ENCODE assay signal across 7 mouse cellular contexts in genomic region chr17:48001157-48001556, GRCm38 (mm10). TPM values are rescaled to one million over a fixed set of nuclear protein-coding genes. Genes with fewer than 3 reads are reported as not detected.
DNase-seq lines count a peak whose midpoint lies in the region; ATAC-seq and TF ChIP-seq lines count a peak whose summit lies in the region.

No protein-coding gene starts in this region.

- H3K36me3 ChIP-seq in embryonic facial prominence, embryonic 11.5 days (replicated peaks; ENCODE audit: control insufficient read depth, insufficient read depth, low read depth, low read length), result no peaks in the 10 kb centered on the region
- H3K36me3 ChIP-seq in forebrain, embryonic 16.5 days (ENCODE audit: control insufficient read depth, insufficient read depth), result no peaks in the 10 kb centered on the region
- H3K36me3 ChIP-seq in kidney, adult 2 months (ENCODE audit: control insufficient read depth, insufficient read depth, low read length), result no peaks in the 10 kb centered on the region
- H3K36me3 ChIP-seq in midbrain, embryonic 14.5 days (ENCODE audit: control insufficient read depth, insufficient read depth, low read length), result no peaks in the 10 kb centered on the region

- no peak for DNase-seq in embryonic facial prominence, embryonic 11.5 days (ENCODE audit: low spot score)
- DNase-seq in kidney, adult 2 months, result peak; percentile 15
- DNase-seq in midbrain, embryonic 14.5 days, result no peak
- DNase-seq in gastrocnemius, postnatal 36 days, result no peak
- DNase-seq in ovary, postnatal 10 days (ENCODE audit: low spot score), result no peak

- no peak for ATAC-seq in embryonic facial prominence, embryonic 11.5 days (replicated peaks; ENCODE audit: insufficient number of reproducible peaks, low FRiP score, low TSS enrichment, low read depth)
- ATAC-seq in forebrain, embryonic 16.5 days, result no peak; the same call in 1 of the 2 replicates
- no peak for ATAC-seq in midbrain, embryonic 14.5 days (ENCODE audit: low FRiP score, low TSS enrichment)
- no peak for ATAC-seq in megakaryocyte-erythroid progenitor cell, adult 5-6 weeks (replicated peaks; ENCODE audit: low FRiP score, low TSS enrichment, poor library complexity, severe bottlenecking)

- no peak for TF ChIP-seq POLR2A in kidney, adult 2 months (IDR thresholded peaks at IDR 0.05; ENCODE audit: low read depth, low read length)

- H3K27me3 ChIP-seq in embryonic facial prominence, embryonic 11.5 days (ENCODE audit: control insufficient read depth, insufficient read depth, low read length), result no peaks in the 10 kb centered on the region
- no peaks in the 10 kb centered on the region for H3K27me3 ChIP-seq in forebrain, embryonic 16.5 days (replicated peaks; ENCODE audit: control insufficient read depth, insufficient read depth, low read length)
- no peaks in the 10 kb centered on the region for H3K27me3 ChIP-seq in kidney, adult 2 months (replicated peaks; ENCODE audit: control insufficient read depth, insufficient read depth, low read length)
- no peaks in the 10 kb centered on the region for H3K27me3 ChIP-seq in midbrain, embryonic 14.5 days (ENCODE audit: control insufficient read depth, insufficient read depth, low read length)

- H3K27ac ChIP-seq in embryonic facial prominence, embryonic 11.5 days (replicated peaks; ENCODE audit: low read depth, low read length), result peak overlapping the region; percentile 66
- H3K27ac ChIP-seq in forebrain, embryonic 16.5 days (ENCODE audit: low read length), result no peak overlapping the region; the same call in 1 of the 2 replicates
- no peak overlapping the region for H3K27ac ChIP-seq in kidney, adult 2 months (ENCODE audit: insufficient read depth, low read depth, low read length)
- no peak overlapping the region for H3K27ac ChIP-seq in midbrain, embryonic 14.5 days (replicated peaks; ENCODE audit: low read depth, low read length)

- H3K4me1 ChIP-seq in embryonic facial prominence, embryonic 11.5 days (ENCODE audit: control insufficient read depth, insufficient read depth, low read length), result peaks cover 10% of the 10 kb centered on the region; the same call in 1 of the 2 replicates
- peaks cover 9% of the 10 kb centered on the region for H3K4me1 ChIP-seq in forebrain, embryonic 16.5 days (replicated peaks; ENCODE audit: control insufficient read depth, insufficient read depth, low read length)
- no peaks in the 10 kb centered on the region for H3K4me1 ChIP-seq in kidney, adult 2 months (ENCODE audit: control insufficient read depth, insufficient read depth, low read length)
- H3K4me1 ChIP-seq in midbrain, embryonic 14.5 days (ENCODE audit: control insufficient read depth, insufficient read depth, low read length), result peaks cover 7% of the 10 kb centered on the region; the same call in 1 of the 2 replicates

- intact Hi-C loops in gastrocnemius, postnatal 36 days (cut with DNase I), result loop anchor here (2.0 kb wide), 1 partner anchor 74 kb away; no protein-coding TSS in a partner anchor

- H3K9ac ChIP-seq in embryonic facial prominence, embryonic 11.5 days (replicated peaks; ENCODE audit: low read length), result no peak overlapping the region
- H3K9ac ChIP-seq in forebrain, embryonic 16.5 days (replicated peaks; ENCODE audit: low read depth, low read length), result peak overlapping the region; percentile 59; the same call in 1 of the 2 replicates
- no peak overlapping the region; the same call in 1 of the 2 replicates for H3K9ac ChIP-seq in midbrain, embryonic 14.5 days (replicated peaks; ENCODE audit: low read length)

- H3K9me3 ChIP-seq in embryonic facial prominence, embryonic 11.5 days (replicated peaks; ENCODE audit: control insufficient read depth, low read length), result no peaks in the 10 kb centered on the region
- H3K9me3 ChIP-seq in forebrain, embryonic 16.5 days (ENCODE audit: control insufficient read depth, low read length), result no peaks in the 10 kb centered on the region
- H3K9me3 ChIP-seq in midbrain, embryonic 14.5 days (ENCODE audit: control insufficient read depth, low read length), result no peaks in the 10 kb centered on the region

- WGBS in embryonic facial prominence, embryonic 11.5 days, result 30% methylated on average over 7 of the region's 7 CpGs
- 26% methylated on average over 7 of the region's 7 CpGs for WGBS in forebrain, embryonic 16.5 days
- WGBS in kidney, adult 2 months, result 23% methylated on average over 7 of the region's 7 CpGs
- WGBS in midbrain, embryonic 14.5 days, result 36% methylated on average over 7 of the region's 7 CpGs

- TF ChIP-seq CTCF in kidney, adult 2 months (conservative IDR thresholded peaks at IDR 0.05; ENCODE audit: insufficient read depth, insufficient read length, low read depth, low read length), result no peak

- H3K4me2 ChIP-seq in embryonic facial prominence, embryonic 11.5 days (ENCODE audit: low read depth, low read length), result no peak overlapping the region; the same call in 1 of the 2 replicates
- peak overlapping the region; percentile 77 for H3K4me2 ChIP-seq in forebrain, embryonic 16.5 days (ENCODE audit: low read length)
- H3K4me2 ChIP-seq in midbrain, embryonic 14.5 days (ENCODE audit: low read length), result peak overlapping the region; percentile 54

- H3K4me3 ChIP-seq in embryonic facial prominence, embryonic 11.5 days (ENCODE audit: low read depth, low read length), result no peak overlapping the region
- peak overlapping the region; percentile 46 for H3K4me3 ChIP-seq in forebrain, embryonic 16.5 days (replicated peaks; ENCODE audit: low read length)
- H3K4me3 ChIP-seq in kidney, adult 2 months (ENCODE audit: insufficient read depth, low read depth, low read length), result no peak overlapping the region
- peak overlapping the region; percentile 32; the same call in 1 of the 2 replicates for H3K4me3 ChIP-seq in midbrain, embryonic 14.5 days (replicated peaks; ENCODE audit: low read depth, low read length)

RNA-seq across cellular contexts. Expression of gene 1700122O11Rik, which starts 36.9 kb away (rescaled TPM):
- polyA plus RNA-seq in embryonic facial prominence, embryonic 11.5 days (2014; fragmentation: Nextera tagmentation; extraction: Ambion mirVana), result not detected in 2 replicates
- polyA plus RNA-seq in forebrain, embryonic 16.5 days (2015; fragmentation: Nextera tagmentation; extraction: Ambion mirVana), result not detected in 2 replicates
- not detected in 2 replicates for polyA plus RNA-seq in kidney, adult 2 months (2012; rRNA removed)
- polyA plus RNA-seq in midbrain, embryonic 14.5 days (2014; fragmentation: Nextera tagmentation; extraction: Ambion mirVana), result not detected in 2 replicates
- total RNA-seq in megakaryocyte-erythroid progenitor cell, adult 5-6 weeks (2014; fragmentation: Nextera tagmentation), result not detected in 2 replicates
- not detected in 2 replicates for total RNA-seq in megakaryocyte-erythroid progenitor cell, adult 5-6 weeks (2017)
- total RNA-seq in gastrocnemius, postnatal 36 days (2021), result not detected

Comparison
In these comparisons a context has a peak if more than half of its experiments do, and no peak if none do; other contexts are left out.
1. H3K4me3 ChIP-seq: peak in forebrain, embryonic 16.5 days (single experiment) and midbrain, embryonic 14.5 days (single experiment); none in embryonic facial prominence, embryonic 11.5 days (single experiment) and kidney, adult 2 months (single experiment).